Mouse (Mus musculus): ENCODE data around the gene Tspan11.
A peak's percentile ranks its signal among the peaks of the same experiment; 100 is the strongest.

The Tspan11 gene

GRCm38 (mm10) chr6:127989624-127990212 lies 102.3 kb downstream of the Tspan11 start:
- no peak for DNase-seq (ENCODE audit: low read depth, low spot score)

GRCm38 (mm10) chr6:127991509-127992176 lies 104.3 kb downstream of the Tspan11 start:
- DNase-seq (ENCODE audit: low read depth, low spot score), result no peak

GRCm38 (mm10) chr6:127992993-127993392 lies 105.6 kb downstream of the Tspan11 start:
- no peak for DNase-seq (ENCODE audit: low read depth, low spot score)

- peak; percentile 18 for DNase-seq (ENCODE audit: low read depth, low spot score)
These were observed 109.5 kb downstream of the Tspan11 start for GRCm38 (mm10) chr6:127996928-127997327.

- DNase-seq (ENCODE audit: low read depth, low spot score), result no peak
These were observed 111.7 kb downstream of the Tspan11 start for GRCm38 (mm10) chr6:127999118-127999517.

GRCm38 (mm10) chr6:128000777-128001176 lies 113.4 kb downstream of the Tspan11 start:
- no peak for DNase-seq (ENCODE audit: low read depth, low spot score)

GRCm38 (mm10) chr6:128001587-128001986 lies 114.2 kb downstream of the Tspan11 start:
- no peak for DNase-seq (ENCODE audit: low read depth, low spot score)

GRCm38 (mm10) chr6:128002104-128002503 lies 114.7 kb downstream of the Tspan11 start:
- no peak for DNase-seq (ENCODE audit: low read depth, low spot score)

- DNase-seq (ENCODE audit: low read depth, low spot score), result no peak
These were observed 115.3 kb downstream of the Tspan11 start for GRCm38 (mm10) chr6:128002667-128003066.

- DNase-seq (ENCODE audit: low read depth, low spot score), result no peak
These were observed 116.2 kb downstream of the Tspan11 start for GRCm38 (mm10) chr6:128003542-128003941.

Data from WW6 (cell line).